Mouse (Mus musculus): ENCODE measurements around the gene Pomc. TPM values are rescaled to one million over a fixed set of nuclear protein-coding genes. Genes with fewer than 3 reads are reported as not detected.

Gene Pomc
- total and polyA plus RNA-seq, 3 experiments: not detected

GRCm38 (mm10) chr12:3996749-3997148 lies 42.0 kb downstream of the Pomc start:
- Histone ChIP-seq H3K27me3 (ENCODE audit: insufficient read depth, low read length) (no peaks in the 10 kb centered on the region), H3K9me3 (replicated peaks) (no peaks in the 10 kb centered on the region), H3K4me3 (ENCODE audit: low read depth, low read length) (no peak overlapping the region), H3K4me1 (ENCODE audit: insufficient read depth, low read depth, low read length) (no peaks in the 10 kb centered on the region), H3K36me3 (replicated peaks) (no peaks in the 10 kb centered on the region)
- DNase-seq (ENCODE audit: low spot score) (no peak), ATAC-seq (ENCODE audit: extremely low read depth, insufficient number of reproducible peaks, low FRiP score, poor library complexity, severe bottlenecking) (no peak)
- TF ChIP-seq POLR2AphosphoS5 (IDR thresholded peaks at IDR 0.05; ENCODE audit: insufficient replicate concordance, low read depth, low read length): no peak
- TF ChIP-seq GATA2 (IDR thresholded peaks at IDR 0.05; ENCODE audit: borderline replicate concordance, low read depth, low read length): no peak
- no peak for TF ChIP-seq GATA1 (IDR thresholded peaks at IDR 0.05; ENCODE audit: borderline replicate concordance, low read length)
- no peak for TF ChIP-seq CTCF (IDR thresholded peaks at IDR 0.05; ENCODE audit: low read depth, low read length)
- TF ChIP-seq TAL1 (conservative IDR thresholded peaks at IDR 0.05; ENCODE audit: low read depth, low read length): no peak

- H3K36me3 ChIP-seq (replicated peaks): no peaks in the 10 kb centered on the region
- TF ChIP-seq GATA1 (IDR thresholded peaks at IDR 0.05; ENCODE audit: borderline replicate concordance, low read length) (no peak), POLR2AphosphoS5 (IDR thresholded peaks at IDR 0.05; ENCODE audit: insufficient replicate concordance, low read depth, low read length) (no peak), CTCF (IDR thresholded peaks at IDR 0.05; ENCODE audit: low read depth, low read length) (no peak), TAL1 (conservative IDR thresholded peaks at IDR 0.05; ENCODE audit: low read depth, low read length) (no peak), GATA2 (IDR thresholded peaks at IDR 0.05; ENCODE audit: borderline replicate concordance, low read depth, low read length) (no peak)
- DNase-seq (ENCODE audit: low spot score): no peak
- no peak overlapping the region for H3K4me3 ChIP-seq (ENCODE audit: low read depth, low read length)
- no peaks in the 10 kb centered on the region for H3K9me3 ChIP-seq (replicated peaks)
- no peak for ATAC-seq (ENCODE audit: extremely low read depth, insufficient number of reproducible peaks, low FRiP score, poor library complexity, severe bottlenecking)
- no peaks in the 10 kb centered on the region for H3K27me3 ChIP-seq (ENCODE audit: insufficient read depth, low read length)
- H3K4me1 ChIP-seq (ENCODE audit: insufficient read depth, low read depth, low read length): no peaks in the 10 kb centered on the region
Observed at GRCm38 (mm10) chr12:4000406-4000805, 45.7 kb downstream of the Pomc start.

DNA sequence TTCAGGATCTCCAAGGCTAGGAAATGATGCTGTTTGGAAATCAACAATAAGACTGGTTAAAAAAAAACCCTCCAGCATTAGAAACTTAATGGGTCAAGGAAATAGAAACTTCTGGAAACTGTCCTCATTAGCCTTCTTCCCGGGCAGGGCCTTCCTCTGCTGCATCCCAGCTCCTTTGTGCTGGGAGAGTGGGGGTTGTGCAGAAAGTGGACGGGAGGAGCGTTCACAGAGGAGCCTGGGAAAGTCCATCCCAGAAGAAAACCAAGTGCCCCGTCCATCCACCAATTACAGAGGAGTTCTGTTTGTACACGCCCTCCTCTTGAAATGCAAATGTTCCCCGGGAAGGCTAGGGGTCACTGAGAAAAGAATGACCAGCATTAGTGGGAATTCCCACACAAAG lies 49.9 kb downstream of the Pomc start:
- no peaks in the 10 kb centered on the region for H3K36me3 ChIP-seq (replicated peaks)
- H3K27me3 ChIP-seq (ENCODE audit: insufficient read depth, low read length): peaks cover 3% of the 10 kb centered on the region; the same call in 1 of the 2 replicates
- H3K4me3 ChIP-seq (ENCODE audit: low read depth, low read length): no peak overlapping the region
- TF ChIP-seq CTCF (IDR thresholded peaks at IDR 0.05; ENCODE audit: low read depth, low read length) (no peak), GATA1 (IDR thresholded peaks at IDR 0.05; ENCODE audit: borderline replicate concordance, low read length) (no peak), TAL1 (conservative IDR thresholded peaks at IDR 0.05; ENCODE audit: low read depth, low read length) (no peak), GATA2 (IDR thresholded peaks at IDR 0.05; ENCODE audit: borderline replicate concordance, low read depth, low read length) (no peak), POLR2AphosphoS5 (IDR thresholded peaks at IDR 0.05; ENCODE audit: insufficient replicate concordance, low read depth, low read length) (no peak)
- DNase-seq (ENCODE audit: low spot score): no peak
- no peak for ATAC-seq (ENCODE audit: extremely low read depth, insufficient number of reproducible peaks, low FRiP score, poor library complexity, severe bottlenecking)
- H3K4me1 ChIP-seq (ENCODE audit: insufficient read depth, low read depth, low read length): no peaks in the 10 kb centered on the region
- H3K9me3 ChIP-seq (replicated peaks): no peaks in the 10 kb centered on the region

DNA sequence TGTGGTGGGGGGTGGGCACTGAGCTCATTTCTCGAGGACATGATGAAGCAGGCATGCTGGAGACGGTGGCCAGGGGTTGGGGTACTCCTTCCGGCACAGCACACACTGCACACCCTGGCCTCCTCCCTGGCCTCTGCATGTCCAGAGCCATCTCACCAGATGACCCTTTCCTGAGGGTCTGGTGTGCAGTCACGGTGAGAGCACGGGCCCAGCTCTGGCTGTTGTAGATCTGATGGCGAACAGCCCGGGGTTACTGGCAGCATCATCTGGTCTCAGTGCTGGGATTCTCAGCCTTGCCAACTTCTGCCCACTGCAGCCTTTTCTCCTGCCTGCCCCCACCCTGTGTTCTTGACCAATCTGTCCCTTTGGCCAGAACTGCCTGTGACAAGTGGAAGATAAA lies 51.3 kb downstream of the Pomc start:
- Histone ChIP-seq H3K9me3 (replicated peaks) (no peaks in the 10 kb centered on the region), H3K27me3 (ENCODE audit: insufficient read depth, low read length) (peaks cover 3% of the 10 kb centered on the region; the same call in 1 of the 2 replicates), H3K36me3 (replicated peaks) (no peaks in the 10 kb centered on the region), H3K4me1 (ENCODE audit: insufficient read depth, low read depth, low read length) (no peaks in the 10 kb centered on the region), H3K4me3 (ENCODE audit: low read depth, low read length) (no peak overlapping the region)
- DNase-seq (ENCODE audit: low spot score): no peak
- ATAC-seq (ENCODE audit: extremely low read depth, insufficient number of reproducible peaks, low FRiP score, poor library complexity, severe bottlenecking): no peak
- TF ChIP-seq GATA1 (IDR thresholded peaks at IDR 0.05; ENCODE audit: borderline replicate concordance, low read length) (no peak), POLR2AphosphoS5 (IDR thresholded peaks at IDR 0.05; ENCODE audit: insufficient replicate concordance, low read depth, low read length) (no peak), GATA2 (IDR thresholded peaks at IDR 0.05; ENCODE audit: borderline replicate concordance, low read depth, low read length) (no peak), CTCF (IDR thresholded peaks at IDR 0.05; ENCODE audit: low read depth, low read length) (no peak), TAL1 (conservative IDR thresholded peaks at IDR 0.05; ENCODE audit: low read depth, low read length) (no peak)

GRCm38 (mm10) chr12:4007181-4007580 lies 52.4 kb downstream of the Pomc start:
- Histone ChIP-seq H3K9me3 (replicated peaks) (no peaks in the 10 kb centered on the region), H3K4me1 (ENCODE audit: insufficient read depth, low read depth, low read length) (no peaks in the 10 kb centered on the region), H3K27me3 (ENCODE audit: insufficient read depth, low read length) (peaks cover 3% of the 10 kb centered on the region; the same call in 1 of the 2 replicates), H3K4me3 (ENCODE audit: low read depth, low read length) (no peak overlapping the region), H3K36me3 (replicated peaks) (no peaks in the 10 kb centered on the region)
- ATAC-seq (ENCODE audit: extremely low read depth, insufficient number of reproducible peaks, low FRiP score, poor library complexity, severe bottlenecking) (no peak), DNase-seq (ENCODE audit: low spot score) (no peak)
- TF ChIP-seq TAL1 (conservative IDR thresholded peaks at IDR 0.05; ENCODE audit: low read depth, low read length) (no peak), GATA2 (IDR thresholded peaks at IDR 0.05; ENCODE audit: borderline replicate concordance, low read depth, low read length) (no peak), CTCF (IDR thresholded peaks at IDR 0.05; ENCODE audit: low read depth, low read length) (no peak), GATA1 (IDR thresholded peaks at IDR 0.05; ENCODE audit: borderline replicate concordance, low read length) (no peak), POLR2AphosphoS5 (IDR thresholded peaks at IDR 0.05; ENCODE audit: insufficient replicate concordance, low read depth, low read length) (no peak)

DNA sequence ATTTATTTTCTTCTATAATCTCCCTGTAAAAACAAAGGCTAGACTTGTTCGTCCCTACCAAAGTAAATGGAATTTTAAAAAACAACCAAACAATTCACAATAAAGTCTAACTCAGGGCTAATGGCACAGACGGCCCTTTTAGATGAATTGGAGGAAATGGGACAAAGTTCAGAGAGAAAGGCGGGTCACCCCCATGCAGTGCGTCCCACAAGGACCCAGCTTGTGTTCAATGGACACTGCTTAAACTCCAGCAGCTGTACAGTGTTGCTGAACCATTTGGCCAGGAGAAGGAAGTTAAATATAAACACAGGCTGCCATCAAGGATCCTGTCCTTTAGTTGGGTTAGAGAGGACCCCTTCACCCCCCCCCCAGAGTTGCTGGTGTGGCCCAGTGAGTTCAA lies 53.0 kb downstream of the Pomc start:
- DNase-seq (ENCODE audit: low spot score): no peak
- Histone ChIP-seq H3K4me1 (ENCODE audit: insufficient read depth, low read depth, low read length) (no peaks in the 10 kb centered on the region), H3K36me3 (replicated peaks) (no peaks in the 10 kb centered on the region), H3K27me3 (ENCODE audit: insufficient read depth, low read length) (peaks cover 3% of the 10 kb centered on the region; the same call in 1 of the 2 replicates), H3K9me3 (replicated peaks) (no peaks in the 10 kb centered on the region), H3K4me3 (ENCODE audit: low read depth, low read length) (no peak overlapping the region)
- TF ChIP-seq TAL1 (conservative IDR thresholded peaks at IDR 0.05; ENCODE audit: low read depth, low read length) (no peak), GATA2 (IDR thresholded peaks at IDR 0.05; ENCODE audit: borderline replicate concordance, low read depth, low read length) (no peak), CTCF (IDR thresholded peaks at IDR 0.05; ENCODE audit: low read depth, low read length) (no peak), POLR2AphosphoS5 (IDR thresholded peaks at IDR 0.05; ENCODE audit: insufficient replicate concordance, low read depth, low read length) (no peak), GATA1 (IDR thresholded peaks at IDR 0.05; ENCODE audit: borderline replicate concordance, low read length) (no peak)
- ATAC-seq (ENCODE audit: extremely low read depth, insufficient number of reproducible peaks, low FRiP score, poor library complexity, severe bottlenecking): no peak
